Mouse (Mus musculus) ES-E14 (cell line): ENCODE measurements around the gene Mllt11. TPM values are rescaled to one million over a fixed set of nuclear protein-coding genes. Genes with fewer than 3 reads are reported as not detected.

Experiments
- DNase-seq: peaks from one replicate; pipeline ENCODE4 v3.0.0-alpha.2; 2013; ENCODE audit warnings: low read depth, low spot score
- H3K27ac ChIP-seq: 2 replicates; pipeline ENCODE4 v1.5.1; 2012; ENCODE audit warnings: low read depth, mild to moderate bottlenecking, low read length, moderate library complexity, mixed read lengths; ENCODE audit not compliant: poor library complexity, insufficient read depth, severe bottlenecking
- H3K36me3 ChIP-seq: 2 replicates; pipeline ENCODE4 v1.6.1; 2012; ENCODE audit warnings: mild to moderate bottlenecking, low read length, moderate library complexity, mixed read lengths; ENCODE audit not compliant: control insufficient read depth, poor library complexity, insufficient read depth, severe bottlenecking
- H3K4me1 ChIP-seq, 2 experiments: fragments of 150-350 bp in 1 of 2; sonication (generic) in 1 of 2; 2 replicates each; pipeline ENCODE4 v1.6.1; 2012; ENCODE audit warnings: low read length in 2 of 2, mild to moderate bottlenecking in 1 of 2, mixed read lengths in 1 of 2; ENCODE audit not compliant: control insufficient read depth in 2 of 2, insufficient read depth in 2 of 2, poor library complexity in 1 of 2
- H3K4me3 ChIP-seq, 2 experiments: fragments of 150-350 bp in 1 of 2; sonication (generic) in 1 of 2; 2 replicates each; pipeline ENCODE4 v1.5.1; 2012; ENCODE audit warnings: low read length in 2 of 2, low read depth in 1 of 2, mild to moderate bottlenecking in 1 of 2, mixed read lengths in 1 of 2; ENCODE audit not compliant: insufficient read depth in 1 of 2, poor library complexity in 1 of 2, severe bottlenecking in 1 of 2
- H3K9ac ChIP-seq: 2 replicates; pipeline ENCODE4 v1.6.1; 2012; ENCODE audit warnings: low read depth, mild to moderate bottlenecking, low read length, mixed read lengths; ENCODE audit not compliant: poor library complexity, insufficient read depth, severe bottlenecking
- H3K9me3 ChIP-seq: fragments of 150-350 bp; sonication (generic); 2 replicates; pipeline ENCODE4 v1.6.1; 2012; ENCODE audit warnings: low read depth, mild to moderate bottlenecking, low read length; ENCODE audit not compliant: control insufficient read depth, insufficient read depth
- CHD2 ChIP-seq: IDR thresholded peaks from 2 replicates; pipeline ENCODE4 v1.6.1; 2014; ENCODE audit warnings: mild to moderate bottlenecking, low read depth, low read length, inconsistent platforms
- HCFC1 ChIP-seq: IDR thresholded peaks from 2 replicates; pipeline ENCODE4 v1.6.1; 2012; ENCODE audit warnings: low read length, inconsistent platforms, borderline replicate concordance; ENCODE audit not compliant: insufficient read depth
- MAFK ChIP-seq: IDR thresholded peaks from 2 replicates; pipeline ENCODE4 v1.6.1; 2014; ENCODE audit warnings: mild to moderate bottlenecking, low read depth, low read length, inconsistent platforms; ENCODE audit not compliant: insufficient read depth
- ZC3H11A ChIP-seq: IDR thresholded peaks from 2 replicates; pipeline ENCODE4 v1.6.1; 2012; ENCODE audit warnings: low read depth, mild to moderate bottlenecking, inconsistent platforms, low read length, borderline replicate concordance
- ZNF384 ChIP-seq: IDR thresholded peaks from 2 replicates; pipeline ENCODE4 v1.6.1; 2012; ENCODE audit warnings: low read depth, low read length, inconsistent platforms
- in situ Hi-C, 2 experiments: fragments of 600-800 bp; cut with MboI; formaldehyde crosslinking; loops; one replicate each; pipeline ENCODE4 v1.15.1; 2025; ENCODE audit warnings: low sequenced_read_pairs in 2 of 2, inconsistent platforms in 1 of 2; ENCODE audit not compliant: unreplicated experiment in 2 of 2
- total RNA-seq: library from RNA; depleted of rRNA; stranded (reverse); fragments of 300-350 nt; gene quantifications from 2 replicates; pipeline ENCODE4 v1.2.3, GENCODE M21; 2012

The Mllt11 gene
- total RNA-seq, 1 experiment: 10.1 TPM

DNA sequence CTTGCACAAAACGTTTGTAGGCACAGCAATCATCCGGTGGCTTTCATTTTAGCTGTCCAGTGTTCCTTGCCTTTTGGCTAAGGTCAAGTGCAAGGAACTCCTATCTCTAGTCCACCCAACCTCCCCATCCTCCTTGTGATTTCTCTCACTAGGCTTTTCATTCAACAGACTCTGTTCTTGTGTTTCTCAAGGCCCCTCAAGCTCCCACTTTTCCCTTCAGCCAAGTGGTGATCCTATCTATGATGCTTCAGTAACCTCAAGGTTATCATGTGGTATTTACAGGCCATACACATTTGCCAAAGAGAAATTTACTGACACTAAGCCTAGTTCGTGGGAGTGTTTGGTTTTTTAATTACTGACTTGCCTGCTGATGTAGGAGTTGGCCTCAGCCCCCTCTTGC lies 52.1 kb downstream of the Mllt11 start:
- Histone ChIP-seq H3K9me3 (no peaks in the 10 kb centered on the region), H3K4me1 (peaks cover 2 to 4% of the 10 kb centered on the region in 2 experiments; a peak in 3 of 4 replicates), H3K36me3 (peaks cover 3% of the 10 kb centered on the region; the same call in 1 of the 2 replicates), H3K4me3 (no peak overlapping the region), H3K27ac (no peak overlapping the region), H3K9ac (no peak overlapping the region)
- TF ChIP-seq CHD2 (no peak), ZNF384 (no peak), ZC3H11A (no peak), MAFK (no peak), HCFC1 (no peak)
- in situ Hi-C loops: no loop called here
- no peak for DNase-seq

DNA sequence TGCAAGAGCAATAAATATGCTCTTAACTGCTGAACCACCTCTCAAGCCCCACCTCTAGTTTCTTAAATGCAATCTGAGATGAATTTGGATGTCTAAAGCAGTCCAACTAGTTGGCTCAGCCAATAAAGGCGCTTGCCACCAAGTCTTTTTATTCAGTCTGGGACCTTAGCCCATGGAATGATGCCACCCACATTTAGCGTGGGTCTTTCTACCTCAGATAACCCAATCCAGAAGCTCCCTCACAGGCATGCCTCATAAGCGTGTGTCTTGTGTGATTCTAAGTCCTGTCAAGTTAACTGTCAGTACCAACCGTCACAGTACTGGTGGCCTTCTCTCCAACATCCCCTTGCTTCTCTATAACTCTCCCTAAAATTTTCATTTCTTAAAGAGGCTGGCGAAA lies 53.0 kb downstream of the Mllt11 start:
- Histone ChIP-seq H3K9me3 (no peaks in the 10 kb centered on the region), H3K36me3 (no peaks in the 10 kb centered on the region; the same call in 1 of the 2 replicates), H3K4me3 (no peak overlapping the region), H3K9ac (no peak overlapping the region), H3K4me1 (peaks cover 2 to 4% of the 10 kb centered on the region in 2 experiments; a peak in 3 of 4 replicates), H3K27ac (no peak overlapping the region)
- in situ Hi-C loops: no loop called here
- DNase-seq: no peak
- TF ChIP-seq ZC3H11A (no peak), MAFK (no peak), CHD2 (no peak), HCFC1 (no peak), ZNF384 (no peak)

GRCm38 (mm10) chr3:95177583-95177982 lies 54.4 kb downstream of the Mllt11 start:
- no peaks in the 10 kb centered on the region for H3K36me3 ChIP-seq
- in situ Hi-C loops: no loop called here
- no peak overlapping the region for H3K4me3 ChIP-seq
- TF ChIP-seq ZC3H11A (no peak), CHD2 (no peak), HCFC1 (no peak), ZNF384 (no peak), MAFK (no peak)
- H3K9ac ChIP-seq: no peak overlapping the region
- peaks cover 4% of the 10 kb centered on the region in 2 experiments; a peak in 3 of 4 replicates for H3K4me1 ChIP-seq
- no peak for DNase-seq
- peak overlapping the region; percentile 40; the same call in 1 of the 2 replicates for H3K27ac ChIP-seq
- H3K9me3 ChIP-seq: no peaks in the 10 kb centered on the region

GRCm38 (mm10) chr3:95176500-95176899 lies 55.5 kb downstream of the Mllt11 start:
- Histone ChIP-seq H3K9me3 (no peaks in the 10 kb centered on the region), H3K27ac (no peak overlapping the region; the same call in 1 of the 2 replicates), H3K36me3 (peaks cover 3% of the 10 kb centered on the region; the same call in 1 of the 2 replicates), H3K4me3 (no peak overlapping the region), H3K9ac (no peak overlapping the region; the same call in 1 of the 2 replicates), H3K4me1 (peaks cover 4% of the 10 kb centered on the region in 2 experiments; a peak in 3 of 4 replicates)
- peak; percentile 26 for DNase-seq
- TF ChIP-seq ZNF384 (no peak), CHD2 (no peak), HCFC1 (no peak), ZC3H11A (no peak), MAFK (no peak)
- in situ Hi-C loops: no loop called here
